Mouse (Mus musculus) right cerebral cortex, adult 18-20 months (tissue): ENCODE data around the gene Tmsb15a.
"Not testable (repeated sequence)": the region's sequence is repeated elsewhere in the genome, so short reads cannot be mapped to it uniquely, and the experiment has no call there.

Experiments used
- DNase-seq: peaks from one replicate; pipeline ENCODE4 v3.0.0; 2022; ENCODE audit warnings: mixed read lengths

Gene Tmsb15a

GRCm38 (mm10) chrX:135725161-135725560, at the start of gene Tmsb15a:
Gene Tmsb15a (minus strand): TSS chrX:135725261.
- no peak for DNase-seq

GRCm38 (mm10) chrX:135768565-135768964, 43.5 kb upstream of the Tmsb15a start:
- no peak for DNase-seq

GRCm38 (mm10) chrX:135768043-135768548, 43.0 kb upstream of the Tmsb15a start:
- no peak for DNase-seq

- DNase-seq: peak; percentile 14
These were observed 36.6 kb upstream of the Tmsb15a start for GRCm38 (mm10) chrX:135761707-135762106.

- DNase-seq: peak; percentile 72
These were observed 27.8 kb upstream of the Tmsb15a start for GRCm38 (mm10) chrX:135752832-135753231.

- DNase-seq: not testable (repeated sequence)
These were observed 20.3 kb upstream of the Tmsb15a start for GRCm38 (mm10) chrX:135745376-135745775.

- DNase-seq: no peak
These were observed 17.9 kb upstream of the Tmsb15a start for GRCm38 (mm10) chrX:135743056-135743355.

- peak; percentile 92 for DNase-seq
These were observed 17.4 kb upstream of the Tmsb15a start, which contains the start of the genes Armcx5 and Gprasp1 for GRCm38 (mm10) chrX:135742304-135743055. Gene Armcx5 (plus strand): TSS chrX:135742733. Gene Gprasp1 (plus strand): TSS chrX:135742733.

- no peak for DNase-seq
These were observed 13.9 kb upstream of the Tmsb15a start for GRCm38 (mm10) chrX:135738730-135739520.

- DNase-seq: no peak
These were observed 12.2 kb downstream of the Tmsb15a start for GRCm38 (mm10) chrX:135712845-135713244.

GRCm38 (mm10) chrX:135704349-135704748, 20.7 kb downstream of the Tmsb15a start:
- DNase-seq: no peak

GRCm38 (mm10) chrX:135703111-135703510, 21.9 kb downstream of the Tmsb15a start:
- no peak for DNase-seq

- no peak for DNase-seq
These were observed 31.4 kb downstream of the Tmsb15a start, which contains the start of gene Tcp11x2 for GRCm38 (mm10) chrX:135693633-135694032. Gene Tcp11x2 (minus strand): TSS chrX:135693790.

GRCm38 (mm10) chrX:135687802-135688201, 37.3 kb downstream of the Tmsb15a start:
- DNase-seq: no peak

- no peak for DNase-seq
These were observed 43.2 kb downstream of the Tmsb15a start for GRCm38 (mm10) chrX:135681858-135682257.
